Mouse (Mus musculus): ENCODE results near the gene Rab11a.
"Not testable (repeated sequence)": the region's sequence is repeated elsewhere in the genome, so short reads cannot be mapped to it uniquely, and the experiment has no call there.

Rab11a gene

DNA sequence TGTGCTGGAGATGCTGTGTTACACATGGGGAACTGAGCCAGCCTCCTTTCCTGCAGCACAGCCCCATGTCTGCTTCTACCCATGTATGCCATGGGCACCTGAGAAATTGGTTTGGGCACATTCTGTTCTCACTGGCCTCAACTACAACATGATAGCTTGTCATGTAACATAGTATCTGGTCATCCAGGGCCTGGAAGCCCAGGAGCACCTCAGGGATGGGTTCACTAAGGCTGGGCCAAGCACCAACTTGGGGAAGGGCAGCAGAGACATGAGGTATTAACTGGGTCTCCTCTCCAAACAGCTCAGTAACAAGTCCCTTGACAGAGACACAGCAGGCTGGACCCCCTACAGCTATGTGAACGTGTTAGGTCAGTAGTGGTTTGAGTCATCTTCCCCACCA lies 40.6 kb downstream of the Rab11a start:
- in situ Hi-C loops (cut with MboI; ENCODE audit: low sequenced_read_pairs): no loop called here

DNA sequence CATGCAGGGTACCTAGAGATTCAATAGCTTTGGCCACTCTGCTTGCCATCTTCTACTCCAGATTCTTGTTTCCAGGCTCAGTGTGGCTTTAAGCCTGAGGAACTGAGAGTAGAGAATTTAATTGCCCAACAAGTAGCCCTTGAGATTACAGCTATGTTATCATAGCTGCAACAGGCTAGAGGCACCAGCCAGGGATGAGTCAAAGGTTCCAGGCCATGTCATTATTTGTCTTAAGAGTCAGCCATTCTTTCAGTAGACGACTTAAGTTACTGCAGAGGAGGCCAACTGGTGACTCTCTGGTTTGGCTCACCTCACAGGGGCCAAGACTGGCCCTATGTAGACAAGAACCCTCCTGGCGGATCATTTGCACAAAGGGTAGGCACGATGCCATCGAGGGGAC lies 41.2 kb downstream of the Rab11a start:
- in situ Hi-C loops (cut with MboI; ENCODE audit: low sequenced_read_pairs): no loop called here

DNA sequence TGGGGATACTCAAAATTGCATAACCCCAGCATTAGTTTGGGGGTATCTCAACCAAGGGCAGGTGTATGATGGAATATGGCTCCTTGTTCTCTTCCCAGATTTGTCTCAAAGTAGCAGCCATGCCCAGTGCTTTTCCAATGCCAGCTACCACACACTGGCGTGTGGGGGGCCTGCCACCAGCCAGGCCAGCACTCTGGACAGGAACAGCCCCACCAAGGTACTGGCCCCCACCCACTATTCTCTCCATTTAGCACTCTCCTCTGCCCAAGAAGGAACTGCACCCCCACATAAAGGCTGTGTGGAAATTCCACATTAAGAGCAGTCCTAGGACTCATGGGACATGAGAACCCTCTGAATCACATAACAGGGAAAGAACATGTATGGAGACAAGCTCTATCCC lies 42.3 kb downstream of the Rab11a start:
- in situ Hi-C loops (cut with MboI; ENCODE audit: low sequenced_read_pairs): no loop called here

DNA sequence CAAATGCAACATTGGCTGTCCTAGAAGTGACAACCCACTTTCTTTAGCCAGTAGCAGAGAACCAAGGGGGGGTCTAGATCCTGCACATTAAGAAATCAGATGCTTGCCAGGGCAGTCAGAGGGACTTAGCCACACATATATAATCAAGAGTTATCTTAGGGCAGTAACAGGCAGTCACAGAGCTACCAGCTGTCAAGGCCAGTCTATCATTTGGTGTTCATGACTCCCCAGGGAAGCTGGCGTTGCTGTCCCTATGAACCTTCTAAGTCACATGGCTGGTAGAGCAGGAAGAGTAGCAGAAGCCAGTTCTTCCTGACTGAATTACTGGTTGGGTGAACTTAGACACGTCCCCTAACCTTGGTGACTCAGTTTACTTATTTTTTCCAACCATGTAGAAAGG lies 44.5 kb downstream of the Rab11a start:
- in situ Hi-C loops (cut with MboI; ENCODE audit: low sequenced_read_pairs): no loop called here

DNA sequence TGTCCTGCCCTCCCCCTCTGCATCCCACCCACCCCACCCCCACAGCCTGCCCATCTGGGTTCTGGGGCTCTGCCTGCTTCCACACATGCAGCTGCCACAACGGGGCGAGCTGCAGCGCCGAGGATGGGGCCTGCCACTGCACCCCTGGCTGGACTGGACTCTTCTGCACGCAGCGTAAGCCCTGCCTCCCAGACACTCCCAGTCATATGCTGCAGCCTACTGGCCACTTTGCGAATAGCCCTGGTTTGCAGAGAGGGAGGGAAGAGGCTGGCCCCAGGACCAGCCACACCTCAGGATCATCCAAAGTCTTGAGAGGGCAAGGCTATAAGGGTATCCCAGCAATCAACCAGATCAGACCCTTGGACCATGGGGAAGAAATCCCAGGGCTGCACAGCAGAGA lies 46.4 kb downstream of the Rab11a start:
- in situ Hi-C loops (cut with MboI; ENCODE audit: low sequenced_read_pairs): no loop called here

DNA sequence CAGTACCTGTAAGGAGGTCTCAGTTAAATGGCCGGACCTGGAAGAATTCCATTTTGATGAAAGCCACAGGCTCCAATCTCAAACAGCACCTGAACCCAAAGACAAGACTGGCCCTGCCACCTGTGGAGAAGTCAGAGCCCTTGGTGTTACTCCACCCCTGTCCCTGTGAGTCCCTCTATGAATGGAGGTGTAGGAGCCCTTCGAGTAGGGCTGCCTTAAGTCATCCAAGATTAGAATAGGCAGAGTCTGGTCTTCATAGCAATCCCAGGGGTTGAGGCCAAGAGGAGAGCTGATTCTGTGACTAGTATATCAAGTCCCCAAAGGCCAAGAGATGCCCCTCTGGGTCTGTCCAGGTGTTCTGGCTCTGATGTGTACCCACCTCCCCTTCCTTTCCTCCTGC lies 46.8 kb downstream of the Rab11a start:
- in situ Hi-C loops (cut with MboI; ENCODE audit: low sequenced_read_pairs): no loop called here

DNA sequence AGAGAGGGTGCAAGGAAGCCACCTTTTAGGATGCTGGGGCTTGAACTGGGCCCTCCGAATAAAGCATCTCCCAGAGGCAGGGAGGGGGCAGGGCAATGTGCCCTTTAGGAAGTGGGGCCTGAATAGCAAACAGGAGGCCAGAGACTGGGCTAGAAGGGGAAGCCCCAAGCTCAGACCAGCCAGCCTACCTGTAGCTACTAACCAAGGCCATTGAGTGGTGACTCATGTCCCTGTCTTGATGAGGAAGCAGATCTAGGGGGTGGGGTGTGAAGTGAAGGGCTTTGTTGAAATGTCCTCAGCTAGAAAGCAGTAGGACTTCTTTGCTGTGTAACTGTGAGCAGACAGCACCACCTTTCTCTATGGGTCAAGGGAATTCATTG lies 49.6 kb downstream of the Rab11a start:
- in situ Hi-C loops (cut with MboI; ENCODE audit: low sequenced_read_pairs): no loop called here

DNA sequence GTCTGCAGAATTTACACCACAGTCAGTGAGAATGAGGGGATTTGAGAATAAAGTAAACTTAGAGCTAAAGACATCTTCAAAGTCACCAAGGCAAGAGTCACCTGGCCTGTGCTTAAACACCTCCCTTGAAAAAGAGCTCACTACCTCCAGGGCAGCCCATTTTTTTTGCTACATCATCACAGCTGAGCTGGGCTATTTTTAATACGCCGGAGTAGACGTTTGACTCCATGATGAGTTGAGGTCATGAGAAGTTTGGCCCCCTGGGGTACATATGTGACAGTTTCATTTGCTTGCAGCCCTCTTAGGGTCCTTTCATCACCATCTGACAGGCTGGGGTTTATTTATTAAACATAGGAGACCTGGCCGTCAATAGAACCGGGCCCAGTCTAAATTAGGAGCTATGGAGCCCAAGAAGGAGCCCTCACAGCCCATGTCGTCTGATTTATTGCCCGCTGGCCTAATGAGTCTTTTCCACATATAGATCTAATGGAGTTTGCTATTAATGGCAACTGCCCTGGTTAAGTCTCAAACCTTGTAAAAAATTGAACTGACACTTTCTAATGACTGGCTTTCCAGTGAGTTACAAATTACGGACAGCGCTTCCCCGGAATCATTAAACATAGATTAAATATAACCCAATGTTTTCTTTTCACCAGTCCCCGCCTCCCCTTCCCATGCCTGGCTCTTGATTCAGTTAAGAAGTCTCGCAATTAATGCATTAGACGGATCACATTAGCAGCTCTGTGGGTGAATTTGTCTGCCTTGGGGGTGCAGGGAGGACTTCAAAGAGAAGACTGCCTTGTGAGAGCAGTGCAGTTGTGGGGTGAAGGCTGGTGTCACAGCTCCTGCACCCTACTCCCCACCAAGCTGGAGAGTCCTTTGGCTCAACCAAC lies 50.2 kb downstream of the Rab11a start:
- in situ Hi-C loops (cut with MboI; ENCODE audit: low sequenced_read_pairs): no loop called here

DNA sequence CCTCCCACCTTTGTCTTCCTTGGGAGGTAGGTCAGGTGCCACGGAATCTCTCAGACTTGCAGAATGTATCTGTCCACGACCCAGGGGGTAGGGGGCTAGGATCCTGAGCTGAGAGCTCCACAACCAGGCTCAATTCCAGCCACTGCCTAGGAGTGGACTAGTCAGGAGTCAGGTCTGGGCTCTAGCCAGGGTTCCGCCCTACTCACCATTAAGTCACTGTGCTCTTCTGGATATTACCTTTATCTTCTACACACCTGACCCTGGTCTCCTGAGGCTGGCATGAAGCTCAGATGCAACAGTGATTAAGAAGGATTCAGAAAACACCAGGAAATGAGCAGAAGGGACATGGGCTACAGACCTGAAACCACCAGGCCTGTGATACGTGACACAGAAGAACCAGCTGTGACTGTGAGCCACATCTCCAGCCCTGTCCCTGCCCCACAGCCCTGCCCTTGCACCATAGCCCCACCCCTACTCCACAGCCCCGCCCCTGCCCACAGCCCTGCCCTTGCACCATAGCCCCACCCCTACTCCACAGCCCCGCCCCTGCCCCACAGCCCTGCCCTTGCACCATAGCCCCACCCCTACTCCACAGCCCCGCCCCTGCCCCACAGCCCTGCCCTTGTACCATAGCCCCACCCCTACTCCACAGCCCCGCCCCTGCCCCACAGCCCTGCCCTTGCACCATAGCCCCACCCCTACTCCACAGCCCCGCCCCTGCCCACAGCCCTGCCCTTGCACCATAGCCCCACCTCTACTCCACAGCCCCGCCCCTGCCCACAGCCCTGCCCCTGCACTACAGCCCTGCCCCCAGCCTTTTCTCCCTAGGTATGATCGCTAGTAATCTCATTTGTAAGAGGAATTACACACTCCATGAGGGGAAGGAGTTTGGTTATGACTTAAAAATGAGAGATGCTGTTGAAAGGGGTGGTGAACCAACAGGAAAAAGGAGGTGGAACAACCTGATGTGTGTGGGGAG lies 65.9 kb downstream of the Rab11a start:
- in situ Hi-C loops (cut with MboI; ENCODE audit: low sequenced_read_pairs): not testable (repeated sequence)

DNA sequence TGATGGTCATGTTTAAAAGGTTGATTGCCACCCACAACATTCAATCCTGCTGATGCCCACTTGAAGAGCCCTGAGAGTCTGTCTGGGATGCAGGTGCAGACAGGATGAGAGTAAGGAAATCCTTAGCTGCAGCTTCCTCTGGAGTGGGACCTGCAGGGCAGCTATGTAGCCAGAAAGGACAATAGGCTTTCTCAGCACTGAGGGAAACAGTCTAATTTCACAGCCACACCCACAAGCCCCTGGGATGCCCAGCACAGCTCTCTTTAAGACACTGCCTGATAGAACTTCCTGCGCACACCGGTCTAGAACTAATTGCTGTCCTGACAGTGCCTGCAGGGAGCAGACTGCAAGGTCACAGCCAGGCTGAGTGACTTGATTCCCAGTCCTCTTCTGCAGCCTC lies 69.6 kb downstream of the Rab11a start:
- in situ Hi-C loops (cut with MboI; ENCODE audit: low sequenced_read_pairs): no loop called here

DNA sequence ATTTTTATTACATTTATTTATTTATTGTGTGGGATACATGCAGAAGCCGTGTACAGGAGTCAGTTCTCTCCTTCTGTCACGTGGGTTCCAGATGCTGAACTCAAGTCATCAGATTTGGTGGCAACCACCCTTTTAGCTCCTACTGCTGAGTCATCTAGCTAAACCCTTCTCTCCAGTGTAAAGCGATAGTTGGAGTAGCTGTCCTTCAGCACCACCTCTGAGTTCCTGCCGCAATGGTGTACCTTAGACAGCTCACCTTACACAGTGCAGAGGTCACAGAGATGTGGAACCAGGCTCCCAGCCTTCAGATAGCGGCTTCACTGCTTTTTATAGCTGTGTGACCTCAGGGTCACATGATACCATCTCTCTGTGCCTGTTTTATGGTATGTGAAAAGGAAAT lies 70.0 kb downstream of the Rab11a start:
- in situ Hi-C loops (cut with MboI; ENCODE audit: low sequenced_read_pairs): no loop called here

DNA sequence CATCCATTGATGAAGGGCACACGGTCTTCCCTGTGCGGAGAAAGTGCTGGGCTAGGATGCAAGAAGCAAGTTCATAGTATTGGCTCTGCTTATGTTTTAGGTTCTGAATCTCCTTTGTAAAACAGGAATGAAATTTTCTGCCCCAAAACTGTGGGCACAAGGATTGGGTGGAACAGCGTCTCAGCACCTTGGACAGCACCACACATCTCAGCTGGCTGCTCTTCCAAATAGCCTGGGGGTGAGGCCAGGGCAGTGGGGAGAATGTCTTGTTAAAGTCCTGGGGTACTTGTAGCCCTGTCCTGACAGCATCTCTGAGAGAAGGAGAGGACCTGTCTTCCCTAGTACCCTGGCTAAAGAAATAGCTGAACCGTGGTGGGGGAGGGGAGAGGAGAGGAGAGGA lies 71.0 kb downstream of the Rab11a start:
- in situ Hi-C loops (cut with MboI; ENCODE audit: low sequenced_read_pairs): no loop called here

All from CH12F3 (cell line).